9 mouse cellular contexts compared by ENCODE assay signal in the genomic region with DNA sequence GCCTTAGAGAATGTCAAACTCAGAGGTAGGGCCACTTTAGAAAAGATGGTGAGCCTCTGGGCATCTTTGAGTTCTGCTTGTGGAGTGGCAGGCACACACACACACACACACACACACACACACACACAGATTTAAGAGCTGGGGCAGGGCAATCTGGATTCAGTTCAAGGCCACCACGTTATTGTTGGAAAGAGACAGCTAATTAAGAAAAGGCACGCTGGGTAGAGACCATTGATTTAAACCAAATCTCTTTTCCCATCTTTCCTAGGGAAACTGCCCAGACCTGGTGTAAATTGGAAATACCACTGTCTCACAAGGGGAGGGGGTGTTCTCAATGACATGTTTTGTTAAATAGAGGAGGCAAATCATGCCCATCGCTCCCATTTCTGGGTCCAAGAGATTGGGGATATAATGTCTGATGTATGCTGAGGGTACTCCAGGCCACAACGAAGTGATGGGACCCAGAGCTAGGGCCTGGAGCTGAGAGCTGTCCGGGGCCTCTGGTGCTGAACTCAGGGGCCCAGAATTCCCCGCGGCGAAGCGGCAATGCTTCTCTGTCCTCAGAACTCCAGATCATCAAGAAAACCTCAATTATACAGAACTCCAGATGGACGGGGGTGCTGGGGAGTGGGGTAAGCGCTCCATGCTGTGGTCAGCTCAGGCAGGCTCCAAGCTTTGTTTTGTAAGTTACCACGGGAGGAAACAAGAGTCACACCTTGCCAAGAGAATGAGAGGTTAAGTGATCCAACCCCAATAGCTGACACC. TPM values are rescaled to one million over a fixed set of nuclear protein-coding genes. Genes with fewer than 3 reads are reported as not detected.
DNase-seq lines count a peak whose midpoint lies in the region; ATAC-seq lines count a peak whose summit lies in the region.
"Had no signal": no experiment of that assay in that cellular context is flagged by ENCODE, and none has a peak within 500 bp of the region (broad histone marks: within the 10 kb centered on the region; RNA-seq: fewer than 3 reads in every experiment).

No protein-coding gene starts in this region.

- peak overlapping the region; percentile 60 for H3K4me2 ChIP-seq in forebrain, embryonic 16.5 days (ENCODE audit: low read length)

- peak overlapping the region; percentile 54 for H3K4me3 ChIP-seq in forebrain, embryonic 16.5 days (replicated peaks; ENCODE audit: low read length)

- peak overlapping the region; percentile 65 for H3K9ac ChIP-seq in forebrain, embryonic 16.5 days (replicated peaks; ENCODE audit: low read depth, low read length)

- no peak overlapping the region; the same call in 1 of the 2 replicates for H3K27ac ChIP-seq in forebrain, embryonic 16.5 days (ENCODE audit: low read length)
- H3K27ac ChIP-seq: kidney, postnatal 0 days had no signal

- peak; percentile 21 to 26 for DNase-seq in adrenal gland, postnatal 36 days
- no peak for DNase-seq in adrenal gland, postnatal 4 days (ENCODE audit: low spot score in 2 of 2)
- DNase-seq in ovary, postnatal 36 days (ENCODE audit: low spot score): peak; percentile 26
- no peak for DNase-seq in ovary, postnatal 10 days (ENCODE audit: low spot score)
- peak; percentile 64 for DNase-seq in neural tube, embryonic 10.5 days (ENCODE audit: extremely low spot score, low spot score)
- DNase-seq in heart, adult 11 months: no peak
- no peak for DNase-seq in adrenal gland, adult 2 months

- no peaks in the 10 kb centered on the region for H3K36me3 ChIP-seq in forebrain, embryonic 16.5 days (ENCODE audit: control insufficient read depth, insufficient read depth)

- WGBS in forebrain, embryonic 16.5 days: 4% methylated on average over 12 of the region's 12 CpGs

- H3K9me3 ChIP-seq in forebrain, embryonic 16.5 days (ENCODE audit: control insufficient read depth, low read length): no peaks in the 10 kb centered on the region

- peaks cover 31% of the 10 kb centered on the region for H3K4me1 ChIP-seq in forebrain, embryonic 16.5 days (replicated peaks; ENCODE audit: control insufficient read depth, insufficient read depth, low read length)

- ATAC-seq in forebrain, embryonic 16.5 days: no peak

- peaks cover 3% of the 10 kb centered on the region; the same call in 1 of the 2 replicates for H3K27me3 ChIP-seq in forebrain, embryonic 16.5 days (replicated peaks; ENCODE audit: control insufficient read depth, insufficient read depth, low read length)

RNA-seq across cellular contexts. Expression of a gene that starts 1.7 kb away (rescaled TPM):
- total RNA-seq in adrenal gland, postnatal 36 days (2021): 1 to 10 TPM; 3.6 to 8.7 TPM
- total RNA-seq in adrenal gland, postnatal 4 days (2021): 1 to 10 TPM; 7.6 to 8.7 TPM
- 32.2 and 41.9 TPM in 2 replicates for polyA plus RNA-seq in forebrain, embryonic 16.5 days (2015; fragmentation: Nextera tagmentation; extraction: Ambion mirVana)
- total RNA-seq in adrenal gland, adult 2 months (2021): 1 to 10 TPM; 7.0 to 8.9 TPM
- polyA plus RNA-seq in adrenal gland, adult 2 months (2012; rRNA removed): 3.7 and 5.1 TPM in 2 replicates

Comparison
In these comparisons a context has a peak if more than half of its experiments do, and no peak if none do; other contexts are left out.
1. DNase-seq: peak in adrenal gland, postnatal 36 days (2 of 2), ovary, postnatal 36 days (single experiment) and neural tube, embryonic 10.5 days (single experiment); none in adrenal gland, postnatal 4 days (0 of 2), ovary, postnatal 10 days (single experiment), heart, adult 11 months (single experiment) and adrenal gland, adult 2 months (single experiment).